Mouse (Mus musculus) G1E (cell line): ENCODE results near the gene Trir.

Experiments used
- CTCF ChIP-seq: IDR thresholded peaks from 2 replicates; pipeline ENCODE4 v1.5.1; 2012; ENCODE audit warnings: low read depth, low read length, inconsistent platforms, mixed read lengths
- GATA1 ChIP-seq: IDR thresholded peaks from 2 replicates; pipeline ENCODE4 v1.6.1; 2012; ENCODE audit warnings: borderline replicate concordance, low read length, inconsistent platforms, mixed read lengths
- POLR2AphosphoS5 ChIP-seq: IDR thresholded peaks from 2 replicates; pipeline ENCODE4 v1.6.1; 2012; ENCODE audit warnings: low read depth, low read length, inconsistent platforms; ENCODE audit not compliant: insufficient replicate concordance
- TAL1 ChIP-seq: conservative IDR thresholded peaks from 2 replicates; pipeline ENCODE4 v1.6.1; 2012; ENCODE audit warnings: low read depth, low read length, inconsistent platforms, mixed read lengths

GRCm38 (mm10) chr8:85027922-85028321 is 1.3 kb downstream of the Trir start:
- TF ChIP-seq CTCF (no peak), POLR2AphosphoS5 (no peak), TAL1 (no peak), GATA1 (no peak)
